Mouse (Mus musculus): ENCODE measurements around the gene 2010111I01Rik.
"Not testable (repeated sequence)": the region's sequence is repeated elsewhere in the genome, so short reads cannot be mapped to it uniquely, and the experiment has no call there.

The 2010111I01Rik gene

GRCm38 (mm10) chr13:63297003-63297402 lies 332.3 kb downstream of the 2010111I01Rik start:
- DNase-seq = no peak

GRCm38 (mm10) chr13:63297933-63298332 lies 333.2 kb downstream of the 2010111I01Rik start:
- DNase-seq = no peak

DNA sequence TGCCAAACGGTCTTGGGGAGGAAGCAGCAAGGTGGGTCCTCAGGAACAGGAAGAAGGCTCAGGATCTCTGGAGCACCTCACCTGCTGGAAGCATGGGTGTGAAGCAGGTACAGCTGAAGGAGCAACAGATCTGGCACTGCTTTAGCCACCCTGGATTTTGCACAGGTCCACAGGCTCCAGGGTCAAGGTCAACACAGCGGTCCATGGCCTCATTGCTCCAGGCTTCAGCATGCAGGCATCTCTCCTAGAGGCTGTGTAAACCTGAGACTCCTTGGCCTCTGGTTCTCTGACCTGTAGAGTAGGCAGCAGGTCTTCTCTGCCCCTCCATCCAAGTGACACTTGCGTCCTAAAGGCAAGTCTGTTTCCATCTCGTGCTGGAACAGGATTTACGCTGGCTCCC lies 334.2 kb downstream of the 2010111I01Rik start:
- no peak for DNase-seq

GRCm38 (mm10) chr13:63300929-63301328 lies 336.2 kb downstream of the 2010111I01Rik start:
- DNase-seq = no peak

- DNase-seq = no peak
Observed at GRCm38 (mm10) chr13:63301764-63302209, 337.1 kb downstream of the 2010111I01Rik start.

DNA sequence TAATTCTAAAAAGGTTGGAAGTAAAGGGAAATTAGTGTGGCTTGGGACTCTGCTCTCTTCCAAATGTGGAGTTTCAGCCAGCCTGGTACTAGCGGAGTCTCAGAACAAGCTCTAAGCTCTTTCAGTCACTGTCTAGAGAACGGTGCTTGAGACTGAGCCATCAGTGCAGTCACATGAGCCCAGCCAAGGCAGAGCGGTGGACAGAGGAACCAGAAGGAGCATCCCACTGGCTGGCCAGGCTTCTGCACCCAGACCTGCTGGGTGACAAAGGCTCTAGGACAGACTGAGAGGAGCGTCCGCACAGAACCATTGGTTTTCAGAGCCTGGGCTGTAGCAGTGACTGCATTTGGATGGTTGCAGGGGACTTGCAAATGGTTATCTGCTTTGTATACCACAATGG lies 337.7 kb downstream of the 2010111I01Rik start:
- DNase-seq = no peak

DNA sequence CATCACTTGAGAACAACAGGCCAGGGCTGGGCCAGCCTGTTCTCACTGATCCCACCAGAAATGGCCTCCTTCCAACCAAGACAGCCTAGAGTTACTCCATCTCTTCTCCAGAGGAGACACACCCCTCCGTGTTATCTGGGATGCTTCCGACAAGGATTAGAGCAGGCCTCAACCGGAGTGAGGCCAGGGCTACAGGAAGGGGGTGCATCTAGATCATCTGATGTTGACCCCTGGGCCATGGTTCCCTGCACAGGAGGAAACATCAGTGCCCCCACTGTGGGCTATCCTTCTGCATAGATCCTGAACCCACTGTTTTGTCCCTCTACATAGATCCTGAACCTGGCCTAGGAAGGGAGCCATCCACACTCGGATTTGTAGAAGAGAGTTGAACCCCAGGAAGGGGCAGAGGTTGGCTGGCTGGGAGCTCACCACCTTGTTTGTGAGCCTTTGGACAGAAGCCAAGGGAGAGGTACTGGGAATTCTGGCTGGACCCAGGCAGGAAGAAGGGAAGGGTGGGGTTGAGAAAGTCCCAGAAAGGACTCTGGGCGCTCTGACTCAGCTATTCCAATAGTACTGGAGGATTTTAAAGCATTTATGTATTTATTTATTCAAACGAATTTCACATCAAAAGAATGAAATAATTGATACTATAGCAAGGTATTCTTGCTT lies 339.6 kb downstream of the 2010111I01Rik start:
- peak; percentile 57 for DNase-seq

- no peak for DNase-seq
Observed at GRCm38 (mm10) chr13:63304799-63305159, 340.1 kb downstream of the 2010111I01Rik start.

GRCm38 (mm10) chr13:63305160-63306011 lies 340.7 kb downstream of the 2010111I01Rik start:
- DNase-seq = peak; percentile 76

DNA sequence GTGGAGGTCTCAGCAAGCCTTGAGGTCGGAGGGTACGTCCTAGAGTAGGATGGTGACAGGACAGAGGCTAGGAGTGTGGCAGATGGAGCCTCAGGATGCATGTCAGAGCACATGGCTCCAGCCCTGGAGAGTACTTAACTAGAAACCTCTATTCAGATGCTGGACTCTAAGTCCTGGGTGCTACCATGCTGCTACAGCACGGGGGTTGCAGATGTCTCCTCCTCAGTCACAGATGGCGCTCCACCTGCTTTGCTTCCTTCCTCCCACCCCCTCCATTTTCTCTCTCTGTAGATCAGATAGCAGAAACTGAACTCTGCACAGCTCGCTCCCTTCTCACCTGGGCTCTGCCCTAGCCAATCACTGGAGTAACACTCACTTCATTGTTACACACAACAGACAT lies 342.1 kb downstream of the 2010111I01Rik start:
- DNase-seq = no peak

DNA sequence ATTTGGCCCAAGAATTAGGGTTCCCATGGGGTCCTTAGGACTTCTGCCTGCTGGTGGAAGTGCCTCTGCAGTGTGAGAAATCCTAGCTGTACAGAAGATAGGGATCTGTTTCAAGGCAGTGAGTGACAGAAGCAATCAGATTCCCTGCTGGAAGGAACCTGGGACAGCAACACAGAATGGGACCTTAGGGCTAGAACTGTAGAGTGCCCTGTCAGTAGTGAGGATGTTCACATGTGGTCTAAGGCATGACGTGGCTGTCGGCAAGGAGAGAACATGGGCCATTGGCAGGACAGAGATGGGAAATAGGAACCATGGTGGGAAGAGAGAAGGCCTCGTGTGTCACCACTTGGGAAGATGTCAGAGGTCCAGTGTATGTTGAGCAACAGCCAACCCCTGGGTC lies 344.9 kb downstream of the 2010111I01Rik start:
- DNase-seq = no peak

GRCm38 (mm10) chr13:63311156-63311555 lies 346.5 kb downstream of the 2010111I01Rik start:
- DNase-seq = no peak

DNA sequence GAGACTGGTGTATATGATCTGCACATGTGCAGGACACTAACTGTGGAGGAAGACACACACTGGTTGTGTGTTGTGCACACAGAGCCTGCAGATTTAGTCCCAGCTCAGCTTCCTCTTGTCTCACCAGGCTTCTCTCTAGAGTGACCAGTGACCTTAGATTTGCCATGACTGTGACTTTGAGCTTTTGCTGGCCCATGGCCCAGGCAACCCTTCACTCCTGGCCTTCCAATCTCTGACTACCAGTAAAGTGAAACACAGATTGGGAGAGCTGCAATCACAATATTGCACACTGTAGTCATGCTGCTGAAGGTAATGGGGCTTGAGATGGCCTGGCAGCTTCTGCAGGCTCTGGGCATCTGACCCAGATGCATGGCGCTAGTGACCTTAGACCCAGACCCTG lies 348.6 kb downstream of the 2010111I01Rik start:
- no peak for DNase-seq

DNA sequence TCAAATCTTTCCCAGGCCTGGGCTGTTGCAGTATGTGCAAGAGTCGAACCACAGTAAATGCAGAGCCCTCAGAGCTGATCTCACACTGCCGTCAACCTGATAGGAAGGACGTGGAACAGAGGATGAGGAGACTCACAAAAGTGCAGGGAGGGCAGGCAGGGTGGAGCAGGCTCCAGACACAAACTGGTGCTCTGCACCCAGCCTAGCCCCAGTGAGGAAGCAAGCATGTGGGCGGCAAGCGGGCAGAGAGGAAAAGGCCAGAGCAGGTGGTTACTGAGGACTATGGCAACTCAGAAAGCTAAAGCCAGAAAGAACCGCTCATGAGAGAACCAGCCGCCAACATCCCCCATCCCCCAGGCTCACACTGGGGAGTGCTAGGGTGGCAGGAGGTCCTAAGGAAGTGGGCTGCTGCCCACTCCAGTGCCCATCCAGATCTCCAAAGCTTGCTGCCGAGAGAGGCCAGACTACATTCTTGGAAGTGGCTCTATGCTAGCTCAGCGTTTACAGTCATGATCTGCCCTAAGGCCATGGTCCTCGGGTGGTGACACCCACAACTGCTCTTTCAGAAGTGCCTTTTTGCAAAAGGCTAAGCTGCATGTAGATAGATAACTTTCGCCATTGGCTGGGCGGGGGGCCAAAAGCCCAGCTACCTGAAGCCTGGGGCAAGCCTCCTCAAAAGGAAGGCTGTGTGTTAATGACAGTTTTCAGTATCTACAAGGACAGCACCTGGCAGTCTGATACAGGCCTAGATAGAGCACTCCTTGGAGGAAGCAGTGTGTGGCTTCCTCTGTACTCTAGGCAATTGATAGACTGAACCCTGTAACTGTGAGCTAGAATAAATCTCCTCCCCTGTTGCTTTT lies 349.3 kb downstream of the 2010111I01Rik start:
- DNase-seq = no peak

- DNase-seq = no peak
Observed at GRCm38 (mm10) chr13:63314608-63314920, 349.9 kb downstream of the 2010111I01Rik start.

- not testable (repeated sequence) for DNase-seq
Observed at GRCm38 (mm10) chr13:63315111-63315510, 350.4 kb downstream of the 2010111I01Rik start.

- no peak for DNase-seq
Observed at GRCm38 (mm10) chr13:63315777-63316176, 351.1 kb downstream of the 2010111I01Rik start.

DNA sequence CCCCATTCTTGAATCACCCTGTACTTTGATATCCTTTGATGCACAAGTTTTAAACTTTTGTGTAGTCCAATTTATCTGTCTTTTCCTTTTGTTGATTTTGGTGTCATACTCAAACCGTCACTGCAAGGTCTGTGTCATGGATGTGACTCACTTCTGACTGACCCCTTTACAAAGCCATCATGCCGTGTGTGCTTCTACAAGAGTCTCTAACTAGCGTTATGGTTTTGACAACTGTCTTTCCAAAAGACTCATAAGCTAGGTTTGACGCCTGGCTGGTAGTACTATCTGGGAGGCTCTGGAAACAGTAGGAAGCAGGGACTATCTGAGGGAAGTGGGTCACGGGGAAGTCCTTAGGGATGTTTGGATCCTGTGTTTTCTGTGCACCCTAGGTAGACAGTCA lies 351.7 kb downstream of the 2010111I01Rik start:
- DNase-seq = no peak

DNA sequence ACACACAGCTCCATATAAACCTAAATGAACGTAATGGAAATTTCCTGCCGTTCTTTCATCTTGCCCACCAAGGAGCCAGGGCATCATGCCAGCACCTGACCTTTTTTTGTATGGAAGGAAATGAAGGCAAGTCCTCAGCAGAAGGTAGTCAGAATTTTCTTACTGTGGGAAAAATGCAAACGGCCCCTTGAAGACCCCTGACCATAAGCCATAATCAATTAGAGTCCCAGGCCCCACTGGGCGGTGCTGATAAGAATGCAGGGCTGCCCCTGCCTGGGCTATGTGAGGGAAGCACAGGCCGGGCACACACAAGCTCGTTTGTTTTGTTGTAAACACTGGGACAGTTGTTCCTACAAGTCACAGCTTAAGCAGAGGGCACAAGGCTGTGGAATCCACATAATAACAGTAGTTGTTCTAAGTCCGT lies 353.0 kb downstream of the 2010111I01Rik start:
- no peak for DNase-seq

- no peak for DNase-seq
Observed at GRCm38 (mm10) chr13:63319814-63320213, 355.1 kb downstream of the 2010111I01Rik start.

DNA sequence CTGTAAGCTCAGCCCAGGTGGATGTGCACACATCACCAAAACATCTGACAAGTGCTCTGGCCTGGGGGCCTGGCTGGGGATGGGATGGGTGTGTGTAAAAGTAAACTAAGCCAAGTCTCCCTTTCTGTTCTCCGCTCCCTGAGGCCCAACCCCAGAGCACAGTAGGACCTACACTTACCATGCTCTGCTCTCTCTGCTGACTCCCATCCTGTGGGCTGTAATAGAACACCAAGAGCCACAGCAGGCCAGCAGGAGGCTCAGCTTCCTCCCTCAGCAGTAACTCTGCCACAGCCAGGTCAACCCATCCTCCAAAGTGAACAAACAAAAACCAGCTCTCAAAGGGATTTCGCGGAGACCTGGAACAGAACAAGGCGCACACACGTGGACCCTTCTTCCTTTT lies 357.0 kb downstream of the 2010111I01Rik start:
- no peak for DNase-seq

DNA sequence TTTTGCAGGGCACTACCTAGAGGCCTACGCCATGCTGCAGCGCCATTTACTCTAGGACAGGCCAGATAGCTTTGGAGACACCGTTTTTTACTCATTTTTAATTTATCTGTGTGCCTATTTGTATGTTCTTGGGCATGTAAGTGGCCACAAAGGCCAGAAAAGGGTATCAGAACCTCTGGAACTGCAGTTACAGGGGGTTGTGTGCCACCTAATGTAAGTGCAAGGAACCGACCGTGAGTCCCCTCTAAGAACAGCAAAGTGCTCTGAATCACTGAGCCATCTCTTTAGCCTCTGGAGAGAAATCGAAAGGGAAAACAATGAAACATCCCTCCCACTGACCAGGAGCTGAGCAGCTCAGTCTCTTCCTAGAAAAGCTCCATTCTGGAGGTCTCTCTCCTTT lies 358.1 kb downstream of the 2010111I01Rik start:
- no peak for DNase-seq

DNA sequence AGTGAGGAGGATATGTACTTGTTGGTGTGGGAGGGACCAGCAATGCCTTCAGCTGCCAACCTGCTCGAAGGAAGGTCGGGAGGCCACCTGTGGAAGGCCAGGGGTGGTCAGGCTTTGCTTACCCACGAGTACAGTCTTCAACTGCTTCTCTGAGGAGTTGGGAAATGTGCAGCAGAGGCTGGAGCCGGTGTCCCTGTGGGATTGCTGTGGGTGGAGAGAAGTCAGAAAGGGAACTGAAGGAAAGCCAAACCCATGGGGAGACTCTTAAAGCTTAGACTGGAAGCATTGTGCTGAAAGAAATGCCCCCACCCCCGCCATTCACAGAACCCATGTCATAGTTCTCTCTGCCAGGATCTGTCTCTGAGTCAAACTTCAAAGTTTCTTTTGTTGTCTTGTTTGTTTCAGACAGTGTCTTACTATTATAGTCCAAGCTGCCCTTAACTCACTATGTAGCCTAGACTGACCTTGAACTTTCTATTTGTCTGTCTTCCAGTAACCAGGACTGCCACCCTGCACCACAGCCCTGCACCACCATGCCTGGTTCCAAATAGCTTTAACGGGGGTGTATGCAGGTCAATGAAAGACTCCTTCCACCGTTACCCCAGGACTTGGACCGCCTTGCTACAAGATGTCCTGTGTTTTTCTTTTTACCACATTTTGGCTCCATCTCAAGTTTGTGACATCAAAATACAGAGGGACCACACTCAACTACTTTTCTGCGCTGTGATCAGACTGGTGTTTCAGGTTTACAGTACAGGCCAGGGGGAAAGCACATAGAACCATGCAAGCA lies 358.8 kb downstream of the 2010111I01Rik start:
- DNase-seq = no peak

All from lung, postnatal 10 days (tissue).